Mouse (Mus musculus): ENCODE measurements at regions not wholly inside any gene's neighbourhood (a gene's known extent, or its start where the extent isn't known, plus 50 kb on each side); places are given as distances from the start of the nearest gene placed in this dataset.

DNA sequence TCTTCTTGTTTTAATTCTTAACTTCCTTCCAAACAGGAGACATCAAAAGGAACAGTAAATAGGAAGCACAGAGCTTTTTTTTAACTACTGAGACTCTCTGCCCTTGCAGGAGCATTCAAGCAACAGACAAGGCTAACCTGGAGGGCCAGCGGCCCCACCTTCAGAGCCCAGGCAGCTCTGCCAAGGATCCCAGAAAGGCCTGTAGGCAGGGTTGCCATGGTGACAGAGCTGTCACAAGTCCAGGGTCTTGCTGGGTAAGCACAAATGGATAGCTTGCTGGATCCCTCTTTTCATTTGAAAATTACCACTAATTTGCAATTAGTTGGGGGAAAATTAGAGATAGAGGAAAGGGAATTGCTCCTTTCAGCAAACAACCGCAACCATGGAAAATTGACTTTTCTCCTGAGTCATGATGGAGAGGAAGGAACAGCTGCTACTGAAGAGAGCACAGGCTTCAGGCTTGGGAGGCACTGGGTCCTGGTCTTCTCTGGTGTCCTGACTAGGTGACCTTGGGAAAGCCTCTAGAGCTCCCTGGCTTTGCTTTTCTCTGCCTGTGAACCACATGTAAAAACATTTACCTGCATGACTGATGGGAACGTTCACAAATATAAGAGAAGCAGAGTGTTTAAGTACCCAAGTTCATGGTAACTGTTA is 477.5 kb upstream of the Cdh5 start:
- Histone ChIP-seq H3K4me1 (ENCODE audit: control insufficient read depth, insufficient read depth, low read length) (no peaks in the 10 kb centered on the region), H3K27ac (ENCODE audit: control insufficient read depth, insufficient read depth, low read depth, low read length, poor library complexity) (no peak overlapping the region), H3K4me3 (replicated peaks; ENCODE audit: control insufficient read depth, low read depth, low read length) (no peak overlapping the region)
- 61% methylated on average over 3 of the region's 3 CpGs for WGBS
- TF ChIP-seq POLR2A (IDR thresholded peaks at IDR 0.05; ENCODE audit: borderline replicate concordance, control insufficient read depth, low read depth, low read length): no peak

DNA sequence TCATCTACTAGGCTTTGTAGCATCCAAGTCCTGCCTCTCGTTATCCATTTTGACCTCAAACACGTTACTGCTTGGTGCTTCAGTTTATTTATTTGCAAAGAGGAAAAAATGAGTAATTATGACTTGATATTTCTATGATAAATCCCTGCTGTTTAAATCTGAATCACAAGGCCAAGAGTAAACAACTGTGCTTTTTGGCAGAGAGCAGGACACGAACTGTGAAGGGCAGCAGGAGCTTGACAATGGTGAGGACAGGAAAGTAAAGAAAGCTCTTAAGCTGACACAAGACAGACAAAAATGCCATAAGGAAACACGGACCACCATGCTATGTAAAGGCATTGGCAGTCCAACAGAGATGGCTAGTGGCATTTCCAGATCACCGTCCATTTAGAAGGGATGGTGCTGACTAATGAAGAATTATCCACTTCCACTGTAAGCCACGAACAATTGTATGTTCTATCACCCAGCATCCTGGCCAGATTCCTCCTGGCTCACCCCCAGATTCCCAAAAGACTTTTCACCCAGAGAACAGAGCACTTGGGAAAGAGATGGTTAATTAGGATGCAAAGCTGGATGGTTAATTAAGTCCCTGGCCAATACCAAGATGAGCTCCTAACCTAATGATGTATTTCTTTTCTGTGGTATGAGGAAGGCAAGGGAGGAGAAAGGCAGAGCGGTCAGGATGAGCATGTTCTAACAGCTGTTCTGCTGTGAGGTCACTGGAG is 476.1 kb upstream of the Cdh5 start:
- no peaks in the 10 kb centered on the region for H3K4me1 ChIP-seq (ENCODE audit: control insufficient read depth, insufficient read depth, low read length)
- TF ChIP-seq CTCF (IDR thresholded peaks at IDR 0.05; ENCODE audit: control insufficient read depth, insufficient read depth, low read length) (no peak), POLR2A (IDR thresholded peaks at IDR 0.05; ENCODE audit: borderline replicate concordance, control insufficient read depth, low read depth, low read length) (no peak)
- no peak overlapping the region for H3K27ac ChIP-seq (ENCODE audit: control insufficient read depth, insufficient read depth, low read depth, low read length, poor library complexity)
- 70% methylated on average over 7 of the region's 7 CpGs for WGBS
- H3K4me3 ChIP-seq (replicated peaks; ENCODE audit: control insufficient read depth, low read depth, low read length): no peak overlapping the region

DNA sequence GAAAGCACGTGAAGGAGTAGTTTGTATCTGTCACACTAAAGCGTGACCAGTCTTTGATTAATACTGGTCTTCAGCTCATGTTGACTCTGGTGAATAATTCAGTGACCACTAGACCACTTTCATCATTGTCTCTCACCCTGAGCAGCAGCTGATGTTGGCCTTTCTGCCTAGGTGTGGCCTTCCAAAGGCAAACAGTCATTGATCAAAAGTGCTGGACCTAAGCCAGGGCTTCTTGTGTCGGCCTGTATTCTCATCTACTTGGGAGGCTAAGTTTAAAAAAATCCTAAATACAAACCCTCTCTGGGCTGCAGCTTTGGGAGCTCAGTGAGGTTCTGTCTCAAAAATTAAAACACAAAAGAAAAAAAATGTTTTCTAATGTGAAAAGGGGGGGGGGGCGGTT is 475.0 kb upstream of the Cdh5 start:
- 74% methylated on average over 4 of the region's 4 CpGs for WGBS
- Histone ChIP-seq H3K4me3 (replicated peaks; ENCODE audit: control insufficient read depth, low read depth, low read length) (no peak overlapping the region), H3K4me1 (ENCODE audit: control insufficient read depth, insufficient read depth, low read length) (no peaks in the 10 kb centered on the region)

DNA sequence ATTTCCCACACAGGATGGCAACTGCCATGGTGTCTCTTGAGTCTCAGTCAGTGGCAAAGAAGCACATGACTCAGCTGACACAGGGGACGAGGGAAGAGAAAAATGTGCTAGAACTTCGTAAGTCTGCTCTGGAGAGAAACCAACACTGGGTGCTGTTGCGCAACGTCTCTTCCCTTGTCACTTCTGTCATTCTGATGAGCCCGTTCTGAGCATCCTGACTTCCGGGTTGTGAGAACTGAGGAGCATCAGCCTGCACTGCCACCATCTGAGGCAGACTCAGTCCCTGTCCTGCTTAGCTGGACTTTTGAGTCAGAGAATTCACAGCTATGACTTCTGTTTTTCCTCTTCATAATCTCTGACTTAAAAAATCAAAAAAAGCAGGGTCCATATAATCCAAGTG is 468.9 kb upstream of the Cdh5 start:
- Histone ChIP-seq H3K4me1 (ENCODE audit: control insufficient read depth, insufficient read depth, low read length) (no peaks in the 10 kb centered on the region), H3K4me3 (replicated peaks; ENCODE audit: control insufficient read depth, low read depth, low read length) (no peak overlapping the region), H3K27ac (ENCODE audit: control insufficient read depth, insufficient read depth, low read depth, low read length, poor library complexity) (no peak overlapping the region)
- WGBS: 66% methylated on average over 6 of the region's 6 CpGs
- TF ChIP-seq POLR2A (IDR thresholded peaks at IDR 0.05; ENCODE audit: borderline replicate concordance, control insufficient read depth, low read depth, low read length) (no peak), CTCF (IDR thresholded peaks at IDR 0.05; ENCODE audit: control insufficient read depth, insufficient read depth, low read length) (no peak)

More for the DNA sequence above, 475.0 kb upstream of the Cdh5 start:
- no peak overlapping the region for H3K27ac ChIP-seq (ENCODE audit: control insufficient read depth, insufficient read depth, low read depth, low read length, poor library complexity)
- TF ChIP-seq POLR2A (IDR thresholded peaks at IDR 0.05; ENCODE audit: borderline replicate concordance, control insufficient read depth, low read depth, low read length) (no peak), CTCF (IDR thresholded peaks at IDR 0.05; ENCODE audit: control insufficient read depth, insufficient read depth, low read length) (no peak)

DNA sequence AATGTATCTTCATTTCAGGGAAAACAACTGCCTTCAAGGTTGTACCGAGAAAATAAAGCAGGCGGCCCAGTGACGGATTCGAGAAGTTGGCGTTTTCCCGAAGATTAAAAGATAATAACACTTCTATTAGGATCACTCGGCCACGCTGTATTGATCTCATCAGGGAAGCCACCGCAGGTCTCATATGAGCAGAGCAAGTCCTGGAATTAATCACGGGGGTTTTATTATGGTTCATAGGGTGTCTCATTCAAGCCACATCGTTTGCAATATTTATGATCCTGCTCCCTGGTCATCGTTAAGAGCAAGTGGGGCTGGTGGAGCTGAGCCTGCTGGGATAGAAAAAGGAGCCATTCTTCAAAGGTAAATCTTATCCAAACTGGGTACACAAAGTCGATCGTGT is 466.5 kb upstream of the Cdh5 start:
- TF ChIP-seq POLR2A (IDR thresholded peaks at IDR 0.05; ENCODE audit: borderline replicate concordance, control insufficient read depth, low read depth, low read length): no peak
- no peak for TF ChIP-seq CTCF (IDR thresholded peaks at IDR 0.05; ENCODE audit: control insufficient read depth, insufficient read depth, low read length)
- Histone ChIP-seq H3K4me3 (replicated peaks; ENCODE audit: control insufficient read depth, low read depth, low read length) (no peak overlapping the region), H3K4me1 (ENCODE audit: control insufficient read depth, insufficient read depth, low read length) (no peaks in the 10 kb centered on the region), H3K27ac (ENCODE audit: control insufficient read depth, insufficient read depth, low read depth, low read length, poor library complexity) (no peak overlapping the region)
- WGBS: 85% methylated on average over 14 of the region's 14 CpGs

DNA sequence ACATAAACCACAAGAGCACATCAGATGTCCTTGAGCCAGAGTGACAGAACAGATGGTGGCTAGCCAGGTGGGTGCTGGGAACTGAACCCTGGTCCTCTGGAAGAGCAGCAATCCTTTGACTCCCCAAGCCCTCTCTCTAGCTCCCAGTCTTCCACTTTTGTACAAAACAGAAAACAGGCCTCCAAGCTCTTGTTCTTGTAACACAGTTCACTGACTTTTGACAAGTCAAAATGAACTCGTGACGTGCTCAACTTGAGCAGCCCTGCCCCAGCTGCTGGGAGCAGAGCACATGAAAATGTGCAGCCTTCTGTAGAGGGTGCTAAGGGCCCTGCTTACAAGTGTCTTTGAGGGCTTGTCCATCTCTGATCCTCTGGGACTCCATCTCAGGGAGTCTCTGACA is 457.8 kb upstream of the Cdh5 start:
- H3K4me1 ChIP-seq (ENCODE audit: control insufficient read depth, insufficient read depth, low read length): no peaks in the 10 kb centered on the region
- no peak overlapping the region for H3K4me3 ChIP-seq (replicated peaks; ENCODE audit: control insufficient read depth, low read depth, low read length)
- H3K27ac ChIP-seq (ENCODE audit: control insufficient read depth, insufficient read depth, low read depth, low read length, poor library complexity): no peak overlapping the region
- WGBS: 77% methylated on average over 2 of the region's 2 CpGs
- TF ChIP-seq POLR2A (IDR thresholded peaks at IDR 0.05; ENCODE audit: borderline replicate concordance, control insufficient read depth, low read depth, low read length): no peak
- TF ChIP-seq CTCF (IDR thresholded peaks at IDR 0.05; ENCODE audit: control insufficient read depth, insufficient read depth, low read length): no peak

DNA sequence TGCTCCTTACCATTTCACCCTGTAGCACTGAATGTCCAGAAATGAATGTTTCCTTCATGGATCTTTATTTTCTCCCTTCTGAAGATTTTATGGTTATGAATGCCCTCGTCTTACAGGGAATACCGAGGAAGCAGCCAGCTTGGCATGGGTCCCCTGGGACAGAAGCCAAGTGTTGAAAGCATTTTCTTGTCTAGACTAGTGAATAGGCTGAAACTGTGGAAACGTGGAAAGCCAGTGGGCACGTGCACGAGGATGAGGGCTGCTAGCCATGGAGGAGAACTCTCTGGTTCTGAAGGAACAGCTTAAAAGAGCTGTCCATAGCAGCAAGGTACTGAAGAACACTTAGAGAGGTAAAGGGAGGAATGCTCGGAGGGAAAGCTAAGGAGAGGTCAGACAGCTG is 457.3 kb upstream of the Cdh5 start:
- TF ChIP-seq CTCF (IDR thresholded peaks at IDR 0.05; ENCODE audit: control insufficient read depth, insufficient read depth, low read length): no peak
- TF ChIP-seq POLR2A (IDR thresholded peaks at IDR 0.05; ENCODE audit: borderline replicate concordance, control insufficient read depth, low read depth, low read length): no peak
- H3K4me1 ChIP-seq (ENCODE audit: control insufficient read depth, insufficient read depth, low read length): no peaks in the 10 kb centered on the region
- WGBS: 75% methylated on average over 6 of the region's 6 CpGs
- H3K27ac ChIP-seq (ENCODE audit: control insufficient read depth, insufficient read depth, low read depth, low read length, poor library complexity): no peak overlapping the region
- H3K4me3 ChIP-seq (replicated peaks; ENCODE audit: control insufficient read depth, low read depth, low read length): no peak overlapping the region

DNA sequence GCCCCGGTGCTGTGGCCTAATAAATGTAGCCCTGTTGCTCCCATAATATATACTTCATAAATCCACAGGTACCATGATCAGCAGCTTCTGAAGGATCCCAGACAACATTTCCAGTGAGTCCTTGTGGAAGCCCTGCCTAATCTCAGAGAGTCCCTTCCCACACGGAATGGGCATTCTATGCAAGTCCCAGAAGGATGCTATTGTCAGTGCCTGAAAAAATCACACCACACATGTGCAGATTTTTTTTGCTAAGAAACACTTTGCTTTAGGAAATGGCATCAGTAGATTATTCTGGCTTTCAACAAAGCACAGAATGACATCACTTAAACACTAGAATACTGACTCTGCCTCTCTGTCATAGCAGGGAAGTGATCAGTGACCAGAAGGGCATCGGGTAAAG is 456.6 kb upstream of the Cdh5 start:
- H3K4me1 ChIP-seq (ENCODE audit: control insufficient read depth, insufficient read depth, low read length): no peaks in the 10 kb centered on the region
- TF ChIP-seq POLR2A (IDR thresholded peaks at IDR 0.05; ENCODE audit: borderline replicate concordance, control insufficient read depth, low read depth, low read length): no peak
- no peak for TF ChIP-seq CTCF (IDR thresholded peaks at IDR 0.05; ENCODE audit: control insufficient read depth, insufficient read depth, low read length)
- no peak overlapping the region for H3K27ac ChIP-seq (ENCODE audit: control insufficient read depth, insufficient read depth, low read depth, low read length, poor library complexity)
- no peak overlapping the region for H3K4me3 ChIP-seq (replicated peaks; ENCODE audit: control insufficient read depth, low read depth, low read length)
- 83% methylated on average over 3 of the region's 3 CpGs for WGBS

All from bone marrow, adult 2 months (tissue).